Mouse (Mus musculus): ENCODE results near the gene Poldip2.
A peak's percentile ranks its signal among the peaks of the same experiment; 100 is the strongest.

Gene Poldip2

GRCm38 (mm10) chr11:78512025-78512957 is at the start of gene Poldip2, which contains the start of gene Tmem199:
Gene Poldip2, plus strand, starts transcription at chr11:78512193.
Gene Tmem199, minus strand, starts transcription at chr11:78512172.
- DNase-seq, result peak; percentile 87 to 88

GRCm38 (mm10) chr11:78462669-78463068 is 49.3 kb upstream of the Poldip2 start:
- no peak for DNase-seq

GRCm38 (mm10) chr11:78463286-78464036 is 48.5 kb upstream of the Poldip2 start:
- no peak for DNase-seq

- DNase-seq, result no peak
These were observed 46.9 kb upstream of the Poldip2 start for GRCm38 (mm10) chr11:78465116-78465515.

GRCm38 (mm10) chr11:78465568-78466180 is 46.3 kb upstream of the Poldip2 start, which contains the start of gene Slc46a1:
Gene Slc46a1, plus strand, starts transcription at chr11:78465697.
- peak; percentile 86 to 87 for DNase-seq

GRCm38 (mm10) chr11:78466242-78466912 is 45.6 kb upstream of the Poldip2 start:
- peak in 1 of 2 experiments; percentile 5 for DNase-seq

- DNase-seq, result no peak
These were observed 44.5 kb upstream of the Poldip2 start for GRCm38 (mm10) chr11:78467515-78467914.

- no peak for DNase-seq
These were observed 44.1 kb upstream of the Poldip2 start for GRCm38 (mm10) chr11:78467932-78468331.

GRCm38 (mm10) chr11:78471326-78472103 is 40.5 kb upstream of the Poldip2 start:
- DNase-seq, result no peak

- no peak for DNase-seq
These were observed 36.7 kb upstream of the Poldip2 start for GRCm38 (mm10) chr11:78475289-78475688.

- no peak for DNase-seq
These were observed 28.4 kb upstream of the Poldip2 start for GRCm38 (mm10) chr11:78483639-78484038.

- peak; percentile 45 to 80 for DNase-seq
These were observed 23.8 kb upstream of the Poldip2 start for GRCm38 (mm10) chr11:78488168-78488567.

GRCm38 (mm10) chr11:78490781-78491241 is 21.2 kb upstream of the Poldip2 start:
- DNase-seq, result no peak

- no peak for DNase-seq
These were observed 16.1 kb upstream of the Poldip2 start for GRCm38 (mm10) chr11:78495904-78496303.

- DNase-seq, result no peak
These were observed 14.9 kb upstream of the Poldip2 start for GRCm38 (mm10) chr11:78497071-78497541.

- peak; percentile 91 to 94 for DNase-seq
These were observed 14.2 kb upstream of the Poldip2 start, which contains the start of gene Sarm1 for GRCm38 (mm10) chr11:78497544-78498522. Gene Sarm1, minus strand, starts transcription at chr11:78497754.

GRCm38 (mm10) chr11:78499004-78499403 is 13.0 kb upstream of the Poldip2 start, which contains the start of gene Vtn:
Gene Vtn, plus strand, starts transcription at chr11:78499091.
- DNase-seq, result no peak

- no peak for DNase-seq
These were observed 12.4 kb upstream of the Poldip2 start for GRCm38 (mm10) chr11:78499543-78499942.

GRCm38 (mm10) chr11:78500623-78501202 is 11.3 kb upstream of the Poldip2 start:
- no peak for DNase-seq
